Mouse (Mus musculus): ENCODE measurements around the gene Arl1. TPM values are rescaled to one million over a fixed set of nuclear protein-coding genes. Genes with fewer than 3 reads are reported as not detected.
A peak's percentile ranks its signal among the peaks of the same experiment; 100 is the strongest.
"Not testable (repeated sequence)": the region's sequence is repeated elsewhere in the genome, so short reads cannot be mapped to it uniquely, and the experiment has no call there.

Gene Arl1
- total RNA-seq, 2 experiments from 2014 or later: 91.1 to 95.7 TPM

DNA sequence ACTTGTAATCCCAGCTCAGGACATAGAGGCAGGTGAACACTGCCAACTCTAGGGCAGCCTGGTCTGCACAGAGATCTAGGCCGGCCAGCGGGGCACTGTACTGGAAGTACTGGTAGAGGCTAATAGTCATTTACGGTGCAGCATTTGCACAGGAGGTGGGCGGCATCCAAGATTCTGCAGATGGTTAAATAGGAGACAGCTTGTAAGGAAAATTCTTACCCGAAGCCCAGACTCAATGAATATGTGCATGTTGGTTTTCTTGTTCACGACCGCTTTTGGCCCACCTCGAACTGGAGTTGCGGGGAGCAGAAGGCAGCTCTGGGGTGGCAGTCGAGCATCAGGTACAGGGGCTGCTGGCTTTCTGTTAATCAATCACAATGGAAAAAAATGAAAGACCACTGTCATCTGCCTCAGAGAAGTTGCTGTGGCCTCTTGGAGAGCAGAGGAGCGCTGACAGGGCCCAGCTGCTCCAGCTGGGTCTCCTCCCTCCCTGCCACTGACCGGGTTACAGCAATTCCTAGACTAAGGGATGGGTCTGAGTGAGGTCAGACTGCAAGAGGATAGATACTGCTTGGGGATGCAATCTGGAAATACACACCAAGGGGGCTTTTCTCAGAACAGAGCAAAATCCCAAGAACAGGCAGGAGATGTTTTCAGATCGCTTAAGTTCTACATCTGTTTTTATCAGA, 31.0 kb downstream of the Arl1 start:
- DNase-seq: no peak

- DNase-seq: peak; percentile 16 to 19
Measured at GRCm38 (mm10) chr10:88765431-88766142, 34.9 kb downstream of the Arl1 start.

GRCm38 (mm10) chr10:88768961-88769360, 38.3 kb downstream of the Arl1 start:
- DNase-seq: no peak

GRCm38 (mm10) chr10:88769676-88770075, 39.0 kb downstream of the Arl1 start:
- no peak for DNase-seq

DNA sequence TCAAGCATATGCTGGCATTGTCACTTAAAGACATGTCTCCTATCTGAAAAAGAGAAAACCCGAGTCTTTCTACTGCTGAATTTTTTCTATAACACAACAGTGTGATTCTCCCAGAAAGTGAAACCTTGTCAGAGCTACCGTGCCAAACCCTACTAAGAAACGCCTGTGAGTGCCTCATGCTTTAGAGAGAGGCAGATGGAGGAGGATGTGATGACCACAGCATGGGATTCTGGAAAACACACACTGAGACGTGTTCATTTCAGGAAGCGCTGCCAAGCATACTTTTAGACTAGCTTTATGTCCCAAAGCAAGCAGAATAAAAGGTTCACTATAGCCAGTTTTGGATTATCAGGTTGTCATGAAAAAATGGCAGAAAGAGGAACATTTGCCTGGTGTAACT, 42.3 kb downstream of the Arl1 start:
- DNase-seq: not testable (repeated sequence)

DNA sequence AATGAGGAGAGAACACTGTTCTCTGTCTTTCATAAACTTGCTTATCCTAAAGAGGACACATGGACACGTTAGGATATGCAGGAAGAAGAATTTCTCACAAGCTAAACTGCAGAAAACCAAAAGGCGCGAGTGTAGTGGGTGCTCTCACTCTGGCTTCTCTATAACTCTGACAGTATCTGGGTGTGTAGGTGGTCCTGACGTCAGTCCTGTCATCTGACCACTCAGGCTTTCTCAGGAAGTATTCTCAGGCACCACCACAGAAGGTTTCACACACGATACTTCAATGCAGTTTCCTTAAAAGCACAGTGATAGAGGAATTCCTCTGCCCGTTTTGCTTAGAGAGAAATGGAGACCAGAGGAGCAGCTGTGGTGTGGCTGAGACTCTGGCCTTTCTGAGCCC, 45.5 kb downstream of the Arl1 start:
- DNase-seq: no peak

DNA sequence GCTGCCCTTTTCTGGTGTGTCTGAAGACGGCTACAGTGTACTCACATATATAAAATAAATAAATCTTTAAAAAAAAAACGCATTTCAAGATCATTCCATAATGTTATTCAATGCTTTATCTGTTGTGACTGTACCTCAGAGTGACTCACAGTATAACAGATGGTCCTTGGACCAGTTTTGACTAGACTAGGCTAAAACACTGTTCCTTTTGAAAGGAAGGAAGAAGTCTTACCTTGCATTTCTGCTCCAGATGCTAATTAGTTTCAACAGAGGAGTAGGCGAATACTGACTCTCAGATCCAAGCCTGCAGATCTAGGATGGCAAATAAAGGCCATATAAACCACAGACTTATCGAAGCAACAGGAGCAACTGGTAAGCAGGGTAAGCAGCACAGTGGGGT, 50.1 kb downstream of the Arl1 start:
- DNase-seq: no peak

GRCm38 (mm10) chr10:88783135-88783534, 52.5 kb downstream of the Arl1 start:
- DNase-seq: not testable (repeated sequence)

DNA sequence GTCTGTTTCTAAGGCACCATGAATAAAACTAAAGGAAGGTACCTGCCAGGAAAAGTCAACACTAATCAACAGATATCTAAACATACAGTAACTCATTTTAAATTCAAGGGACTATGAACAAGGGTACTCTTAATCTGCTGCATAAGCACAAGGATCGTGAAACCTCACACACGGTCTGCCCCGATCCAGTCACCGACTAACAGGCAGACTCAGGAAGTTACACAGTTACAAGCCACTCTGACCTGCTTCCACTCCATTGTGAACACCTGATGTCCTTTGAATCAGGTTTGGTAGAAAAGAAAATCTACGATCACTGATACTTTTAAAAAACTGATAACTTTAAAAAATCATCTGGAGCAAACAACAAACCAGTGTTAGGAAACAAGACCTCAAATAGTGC, 53.3 kb downstream of the Arl1 start:
- no peak for DNase-seq

- no peak for DNase-seq
Measured at GRCm38 (mm10) chr10:88784513-88784931, 53.9 kb downstream of the Arl1 start.

- DNase-seq: no peak
Measured at GRCm38 (mm10) chr10:88793671-88794070, 63.0 kb downstream of the Arl1 start.

Other genes with a start within 250 kb of the Arl1 start
- 100 to 1,000 TPM; 329 to 344 TPM for gene Chpt1, start 226.8 kb upstream of the Arl1 start, total RNA-seq (2021)
- gene Mybpc1, start 125.7 kb upstream of the Arl1 start, total RNA-seq (2021): under 1 TPM; 0.37 to 0.75 TPM
- under 1 TPM in 1 of 2 experiments, not detected in 1; 0.90 TPM for gene Spic, start 45.8 kb upstream of the Arl1 start, total RNA-seq (2021)
- 10 to 100 TPM; 15.9 to 16.7 TPM for gene Utp20, start 95.9 kb downstream of the Arl1 start, total RNA-seq (2021)
- gene Slc5a8, start 155.1 kb downstream of the Arl1 start, total RNA-seq (2021): under 1 TPM in 1 of 2 experiments, not detected in 1; 0.36 TPM

All from heart, adult 18-20 months (tissue).